Mouse (Mus musculus): ENCODE measurements around the gene L3mbtl2. TPM values are rescaled to one million over a fixed set of nuclear protein-coding genes. Genes with fewer than 3 reads are reported as not detected.

The L3mbtl2 gene
- 4.5 TPM for polyA plus RNA-seq (2015; fragmentation: Illumina TruSeq; extraction: RNeasy Lipid Tissue Mini Kit (QIAGEN cat#74804); ENCODE audit: insufficient read depth, low read depth, low replicate concordance)

DNA sequence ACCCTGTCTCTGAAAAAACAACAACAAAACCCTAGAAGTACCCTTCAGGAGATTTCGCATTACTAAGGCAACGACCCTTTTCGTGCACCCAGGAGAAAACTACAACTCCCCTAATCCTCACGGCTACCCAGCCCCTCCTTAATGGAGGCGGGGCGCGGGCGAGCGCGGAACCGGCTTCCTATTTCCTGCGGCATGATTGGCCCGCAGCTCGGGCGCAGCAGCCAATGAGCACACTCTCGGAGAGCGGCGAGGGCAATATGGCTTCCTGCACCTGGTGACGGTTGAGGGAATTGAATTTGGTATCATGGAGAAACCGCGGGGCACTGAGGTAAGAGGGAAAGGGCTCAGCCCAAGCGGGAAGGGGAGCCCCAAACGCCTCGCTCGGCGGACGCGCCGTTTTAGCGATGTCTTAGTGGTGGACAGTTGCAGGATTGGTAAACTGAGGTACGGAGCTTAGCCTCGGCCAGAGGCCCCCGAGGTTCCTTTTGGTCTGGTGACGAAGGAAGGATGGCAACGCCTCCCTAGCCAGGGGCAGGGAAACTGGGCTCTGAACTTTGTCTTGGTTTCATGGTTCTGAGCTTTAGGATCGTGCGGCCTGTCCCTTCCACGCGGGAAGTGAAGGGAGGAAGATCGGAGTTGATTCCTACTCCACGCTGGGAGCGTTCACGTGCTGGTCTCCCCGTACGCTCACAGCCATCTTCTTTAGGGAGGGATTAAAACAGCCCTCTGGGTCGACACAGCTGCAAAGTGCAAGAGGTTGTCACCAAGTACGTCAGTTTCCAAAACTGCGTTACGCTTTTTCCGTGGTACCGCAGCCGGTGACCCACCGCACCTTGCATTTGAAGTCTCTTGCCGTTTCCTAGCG lies at the start of gene L3mbtl2:
TSS of gene L3mbtl2 (plus strand) at position 193 of the 865 bp plus-strand sequence.

GRCm38 (mm10) chr15:81697175-81697574 lies 33.5 kb downstream of the L3mbtl2 start, which contains the start of gene Chadl:
Gene Chadl (minus strand): TSS chr15:81697287.

Other genes starting within 250 kb of the L3mbtl2 start
- gene Rbx1, start 197.6 kb upstream of the L3mbtl2 start, polyA plus RNA-seq (2015; fragmentation: Illumina TruSeq; extraction: RNeasy Lipid Tissue Mini Kit (QIAGEN cat#74804); ENCODE audit: insufficient read depth, low read depth, low replicate concordance) = 21.2 TPM
- 11.7 TPM for gene Ep300, start 78.5 kb upstream of the L3mbtl2 start, polyA plus RNA-seq (2015; fragmentation: Illumina TruSeq; extraction: RNeasy Lipid Tissue Mini Kit (QIAGEN cat#74804); ENCODE audit: insufficient read depth, low read depth, low replicate concordance)
- 1.5 TPM for gene Chadl, start 33.4 kb downstream of the L3mbtl2 start, polyA plus RNA-seq (2015; fragmentation: Illumina TruSeq; extraction: RNeasy Lipid Tissue Mini Kit (QIAGEN cat#74804); ENCODE audit: insufficient read depth, low read depth, low replicate concordance)
- gene Zc3h7b, start 81.2 kb downstream of the L3mbtl2 start, polyA plus RNA-seq (2015; fragmentation: Illumina TruSeq; extraction: RNeasy Lipid Tissue Mini Kit (QIAGEN cat#74804); ENCODE audit: insufficient read depth, low read depth, low replicate concordance) = 7.7 TPM
- gene Rangap1, start 81.6 kb downstream of the L3mbtl2 start, polyA plus RNA-seq (2015; fragmentation: Illumina TruSeq; extraction: RNeasy Lipid Tissue Mini Kit (QIAGEN cat#74804); ENCODE audit: insufficient read depth, low read depth, low replicate concordance) = 7.8 TPM
- gene Tef, start 138.5 kb downstream of the L3mbtl2 start, polyA plus RNA-seq (2015; fragmentation: Illumina TruSeq; extraction: RNeasy Lipid Tissue Mini Kit (QIAGEN cat#74804); ENCODE audit: insufficient read depth, low read depth, low replicate concordance) = 14.2 TPM
- gene Tob2, start 194.9 kb downstream of the L3mbtl2 start, polyA plus RNA-seq (2015; fragmentation: Illumina TruSeq; extraction: RNeasy Lipid Tissue Mini Kit (QIAGEN cat#74804); ENCODE audit: insufficient read depth, low read depth, low replicate concordance) = 5.4 TPM
- 11.9 TPM for gene Phf5a, start 208.0 kb downstream of the L3mbtl2 start, polyA plus RNA-seq (2015; fragmentation: Illumina TruSeq; extraction: RNeasy Lipid Tissue Mini Kit (QIAGEN cat#74804); ENCODE audit: insufficient read depth, low read depth, low replicate concordance)
- 36.1 TPM for gene Aco2, start 208.4 kb downstream of the L3mbtl2 start, polyA plus RNA-seq (2015; fragmentation: Illumina TruSeq; extraction: RNeasy Lipid Tissue Mini Kit (QIAGEN cat#74804); ENCODE audit: insufficient read depth, low read depth, low replicate concordance)